Mouse (Mus musculus): Measurements from ENCODE around the gene Trnt1.

- TF ChIP-seq CTCF (IDR thresholded peaks at IDR 0.05; ENCODE audit: low read depth) (no peak), EP300 (IDR thresholded peaks at IDR 0.05; ENCODE audit: low read depth) (no peak)
Measured at GRCm38 (mm10) chr6:106819246-106819645, 50.3 kb downstream of the Trnt1 start.
